Mouse (Mus musculus) spleen, postnatal 0 days (tissue): ENCODE results near the gene Fbxo34. TPM values are rescaled to one million over a fixed set of nuclear protein-coding genes. Genes with fewer than 3 reads are reported as not detected.

Experiments
- polyA plus RNA-seq: library from polyadenylated mRNA; unstranded; fragments of >200 nt; fragmentation: Nextera tagmentation; extraction: Ambion mirVana; gene quantifications from 2 replicates; pipeline ENCODE4 v1.2.1, GENCODE M21; 2015

Fbxo34 gene
- 31.1 and 36.4 TPM in 2 replicates for polyA plus RNA-seq

GRCm38 (mm10) chr14:47450121-47450520, at the start of gene Fbxo34:
Gene Fbxo34 (plus strand): TSS chr14:47450421.

GRCm38 (mm10) chr14:47417775-47418665, 32.2 kb upstream of the Fbxo34 start, which contains the start of gene Dlgap5:
Gene Dlgap5 (minus strand): TSS chr14:47418407.

GRCm38 (mm10) chr14:47570549-47570948, 120.3 kb downstream of the Fbxo34 start, which contains the start of gene Atg14:
Gene Atg14 (minus strand): TSS chr14:47570649.

Other genes with a start within 250 kb of the Fbxo34 start
- gene Wdhd1, start 173.6 kb upstream of the Fbxo34 start, polyA plus RNA-seq, result 45.0 and 49.7 TPM in 2 replicates
- gene Socs4, start 173.5 kb upstream of the Fbxo34 start, polyA plus RNA-seq, result 3.2 and 3.6 TPM in 2 replicates
- 25.8 TPM in 2 replicates for gene Mapk1ip1l, start 152.2 kb upstream of the Fbxo34 start, polyA plus RNA-seq
- 88.1 and 122 TPM in 2 replicates for gene Lgals3, start 82.7 kb upstream of the Fbxo34 start, polyA plus RNA-seq
- gene Dlgap5, start 32.0 kb upstream of the Fbxo34 start, polyA plus RNA-seq, result 52.8 and 61.3 TPM in 2 replicates
- gene Atg14, start 120.2 kb downstream of the Fbxo34 start, polyA plus RNA-seq, result 8.4 and 9.0 TPM in 2 replicates
- 29.1 and 30.7 TPM in 2 replicates for gene Ktn1, start 198.0 kb downstream of the Fbxo34 start, polyA plus RNA-seq